Mouse (Mus musculus) frontal cortex, postnatal 14 days (tissue): ENCODE results near the gene Med13.

Experiments
- DNase-seq, 2 experiments: peaks; one replicate each; pipeline ENCODE4 v3.0.0; 2022; ENCODE audit warnings: low spot score in 2 of 2

Gene Med13

GRCm38 (mm10) chr11:86356854-86357788 is at the start of gene Med13:
Med13 (minus strand) TSS chr11:86357602.
- peak; percentile 16 to 27 for DNase-seq

GRCm38 (mm10) chr11:86404590-86404989 is 47.2 kb upstream of the Med13 start:
- DNase-seq: no peak

GRCm38 (mm10) chr11:86403845-86404244 is 46.4 kb upstream of the Med13 start:
- DNase-seq: no peak

GRCm38 (mm10) chr11:86399241-86400107 is 42.1 kb upstream of the Med13 start:
- DNase-seq: no peak

GRCm38 (mm10) chr11:86396950-86397594 is 39.7 kb upstream of the Med13 start:
- DNase-seq: no peak

- DNase-seq: no peak
Observed at GRCm38 (mm10) chr11:86396518-86396917, 39.1 kb upstream of the Med13 start.

GRCm38 (mm10) chr11:86395513-86396125 is 38.2 kb upstream of the Med13 start:
- peak in 1 of 2 experiments; percentile 32 for DNase-seq

- no peak for DNase-seq
Observed at GRCm38 (mm10) chr11:86395100-86395499, 37.7 kb upstream of the Med13 start.

GRCm38 (mm10) chr11:86391687-86392086 is 34.3 kb upstream of the Med13 start:
- no peak for DNase-seq

GRCm38 (mm10) chr11:86390308-86390707 is 32.9 kb upstream of the Med13 start:
- DNase-seq: no peak

GRCm38 (mm10) chr11:86389506-86389905 is 32.1 kb upstream of the Med13 start:
- DNase-seq: no peak

GRCm38 (mm10) chr11:86388821-86389480 is 31.5 kb upstream of the Med13 start:
- DNase-seq: no peak

- DNase-seq: no peak
Observed at GRCm38 (mm10) chr11:86387121-86387893, 29.9 kb upstream of the Med13 start.

- DNase-seq: no peak
Observed at GRCm38 (mm10) chr11:86386576-86386975, 29.2 kb upstream of the Med13 start.

- DNase-seq: no peak
Observed at GRCm38 (mm10) chr11:86385710-86386282, 28.4 kb upstream of the Med13 start.

GRCm38 (mm10) chr11:86384141-86384540 is 26.7 kb upstream of the Med13 start:
- no peak for DNase-seq

- no peak for DNase-seq
Observed at GRCm38 (mm10) chr11:86382520-86383157, 25.2 kb upstream of the Med13 start.

GRCm38 (mm10) chr11:86381478-86382091 is 24.2 kb upstream of the Med13 start:
- DNase-seq: no peak
